Mouse (Mus musculus) midbrain, embryonic 14.5 days (tissue): ENCODE data around the gene Tcirg1. TPM values are rescaled to one million over a fixed set of nuclear protein-coding genes. Genes with fewer than 3 reads are reported as not detected.

ENCODE experiments used
- ATAC-seq: fragments of 200-750 bp; cut with Nextera tagmentation; 2 replicates; pipeline ENCODE4 v1.8.0; 2017; ENCODE audit warnings: moderate number of reproducible peaks, moderate library complexity; ENCODE audit not compliant: low FRiP score, low TSS enrichment
- DNase-seq: peaks from one replicate; pipeline ENCODE4 v3.0.0-alpha.2; 2015
- H3K27ac ChIP-seq: fragments of 300-500 bp; sonication (generic); replicated peaks from 2 replicates; pipeline ENCODE4 v1.5.1; 2014; ENCODE audit warnings: mild to moderate bottlenecking, low read depth, low read length, moderate library complexity
- H3K27me3 ChIP-seq: fragments of 300-500 bp; sonication (generic); 2 replicates; pipeline ENCODE4 v1.6.1; 2014; ENCODE audit warnings: low read length, control low read depth, mixed read lengths; ENCODE audit not compliant: control insufficient read depth, insufficient read depth
- H3K36me3 ChIP-seq: fragments of 300-500 bp; sonication (generic); 2 replicates; pipeline ENCODE4 v1.6.1; 2014; ENCODE audit warnings: low read length, control low read depth; ENCODE audit not compliant: control insufficient read depth, insufficient read depth
- H3K4me1 ChIP-seq: fragments of 300-500 bp; sonication (generic); 2 replicates; pipeline ENCODE4 v1.6.1; 2014; ENCODE audit warnings: mild to moderate bottlenecking, antibody characterized with exemption, low read length, control low read depth; ENCODE audit not compliant: control insufficient read depth, insufficient read depth
- H3K4me2 ChIP-seq: fragments of 300-500 bp; sonication (generic); 2 replicates; pipeline ENCODE4 v1.6.1; 2014; ENCODE audit warnings: mild to moderate bottlenecking, low read length, moderate library complexity
- H3K4me3 ChIP-seq: fragments of 300-500 bp; sonication (generic); replicated peaks from 2 replicates; pipeline ENCODE4 v1.5.1; 2014; ENCODE audit warnings: low read depth, low read length
- H3K9ac ChIP-seq: fragments of 300-500 bp; sonication (generic); replicated peaks from 2 replicates; pipeline ENCODE4 v1.6.1; 2014; ENCODE audit warnings: mild to moderate bottlenecking, low read length, moderate library complexity
- H3K9me3 ChIP-seq: fragments of 300-500 bp; sonication (generic); 2 replicates; pipeline ENCODE4 v1.6.1; 2016; ENCODE audit warnings: low read length, control low read depth, mixed read lengths; ENCODE audit not compliant: control insufficient read depth
- WGBS: fragments of 180-500 bp; shearing (Covaris S2); extraction: QIAGEN DNeasy Blood & Tissue Kit; methylation state at CpG from one replicate; pipeline ENCODE4 v1.1.7; 2014; 5-methylcytosine and 5-hydroxymethylcytosine counted together
- polyA plus RNA-seq: library from polyadenylated mRNA; unstranded; fragments of >200 nt; fragmentation: Nextera tagmentation; extraction: Ambion mirVana; gene quantifications from 2 replicates; pipeline ENCODE4 v1.2.1, GENCODE M21; 2014

Tcirg1 gene
- polyA plus RNA-seq, 1 experiment from 2014 or later = 11.0 TPM

- H3K36me3 ChIP-seq = no peaks in the 10 kb centered on the region
- H3K4me1 ChIP-seq = no peaks in the 10 kb centered on the region
- peak within 1 kb of the TSS; percentile 1; the same call in 1 of the 2 replicates for H3K9ac ChIP-seq
- H3K4me3 ChIP-seq = no peak within 1 kb of the TSS
- no peak within 1 kb of the TSS for H3K4me2 ChIP-seq
- ATAC-seq (no peak), DNase-seq (peak; percentile 57)
- H3K27ac ChIP-seq = peak within 1 kb of the TSS; percentile 17; the same call in 1 of the 2 replicates
- no peaks in the 10 kb centered on the region for H3K9me3 ChIP-seq
- H3K27me3 ChIP-seq = no peaks in the 10 kb centered on the region
- 69% methylated on average over 12 of the region's 12 CpGs for WGBS
These were observed 22.4 kb upstream of the Tcirg1 start, which contains the start of gene Aldh3b1 for GRCm38 (mm10) chr19:3929211-3929941. Aldh3b1 (minus strand) TSS chr19:3929808.

- Histone ChIP-seq H3K27me3 (no peaks in the 10 kb centered on the region), H3K27ac (no peak overlapping the region), H3K4me3 (no peak overlapping the region), H3K9ac (no peak overlapping the region), H3K4me2 (no peak overlapping the region), H3K9me3 (no peaks in the 10 kb centered on the region), H3K4me1 (no peaks in the 10 kb centered on the region), H3K36me3 (no peaks in the 10 kb centered on the region)
- ATAC-seq (no peak), DNase-seq (no peak)
- WGBS = 82% methylated on average over 4 of the region's 4 CpGs
These were observed 21.8 kb upstream of the Tcirg1 start for GRCm38 (mm10) chr19:3928779-3929178.

- no peaks in the 10 kb centered on the region for H3K9me3 ChIP-seq
- H3K36me3 ChIP-seq = no peaks in the 10 kb centered on the region
- 80% methylated on average over 4 of the region's 4 CpGs for WGBS
- H3K9ac ChIP-seq = no peak overlapping the region
- H3K4me3 ChIP-seq = no peak overlapping the region
- no peaks in the 10 kb centered on the region for H3K27me3 ChIP-seq
- ATAC-seq (no peak), DNase-seq (no peak)
- H3K27ac ChIP-seq = no peak overlapping the region
- H3K4me1 ChIP-seq = no peaks in the 10 kb centered on the region
- H3K4me2 ChIP-seq = no peak overlapping the region
These were observed 21.1 kb upstream of the Tcirg1 start for GRCm38 (mm10) chr19:3927989-3928388.

GRCm38 (mm10) chr19:3926685-3927084 lies 19.8 kb upstream of the Tcirg1 start:
- DNase-seq = no peak

GRCm38 (mm10) chr19:3926279-3926678 lies 19.3 kb upstream of the Tcirg1 start:
- no peak for DNase-seq
- H3K27me3 ChIP-seq = no peaks in the 10 kb centered on the region
- WGBS = 83% methylated on average over 3 of the region's 3 CpGs

More at GRCm38 (mm10) chr19:3926685-3927084, 19.8 kb upstream of the Tcirg1 start:
- Histone ChIP-seq H3K9ac (no peak overlapping the region), H3K36me3 (no peaks in the 10 kb centered on the region), H3K4me2 (no peak overlapping the region), H3K9me3 (no peaks in the 10 kb centered on the region), H3K4me1 (no peaks in the 10 kb centered on the region), H3K27ac (no peak overlapping the region), H3K27me3 (no peaks in the 10 kb centered on the region), H3K4me3 (no peak overlapping the region)
- no peak for ATAC-seq
- WGBS = 57% methylated on average over 6 of the region's 6 CpGs

GRCm38 (mm10) chr19:3925859-3926258 lies 18.9 kb upstream of the Tcirg1 start:
- Histone ChIP-seq H3K4me2 (no peak overlapping the region), H3K4me3 (no peak overlapping the region), H3K4me1 (no peaks in the 10 kb centered on the region), H3K27ac (no peak overlapping the region), H3K9me3 (no peaks in the 10 kb centered on the region), H3K27me3 (no peaks in the 10 kb centered on the region), H3K9ac (no peak overlapping the region), H3K36me3 (no peaks in the 10 kb centered on the region)
- 69% methylated on average over 6 of the region's 6 CpGs for WGBS
- DNase-seq (no peak), ATAC-seq (no peak)

More at GRCm38 (mm10) chr19:3926279-3926678, 19.3 kb upstream of the Tcirg1 start:
- Histone ChIP-seq H3K4me1 (no peaks in the 10 kb centered on the region), H3K4me2 (no peak overlapping the region), H3K36me3 (no peaks in the 10 kb centered on the region), H3K9me3 (no peaks in the 10 kb centered on the region), H3K4me3 (no peak overlapping the region), H3K9ac (no peak overlapping the region), H3K27ac (no peak overlapping the region)
- no peak for ATAC-seq

- no peaks in the 10 kb centered on the region for H3K9me3 ChIP-seq
- no peaks in the 10 kb centered on the region for H3K36me3 ChIP-seq
- no peak overlapping the region for H3K9ac ChIP-seq
- no peak overlapping the region for H3K27ac ChIP-seq
- H3K27me3 ChIP-seq = no peaks in the 10 kb centered on the region
- H3K4me2 ChIP-seq = no peak overlapping the region
- H3K4me1 ChIP-seq = no peaks in the 10 kb centered on the region
- no peak for ATAC-seq
- no peak overlapping the region for H3K4me3 ChIP-seq
- WGBS = 92% methylated on average over 7 of the region's 7 CpGs
- DNase-seq = no peak
These were observed 17.9 kb upstream of the Tcirg1 start for GRCm38 (mm10) chr19:3924868-3925267.

GRCm38 (mm10) chr19:3924190-3924589 lies 17.3 kb upstream of the Tcirg1 start:
- no peaks in the 10 kb centered on the region for H3K4me1 ChIP-seq
- DNase-seq (no peak), ATAC-seq (no peak)
- WGBS = 79% methylated on average over 8 of the region's 8 CpGs
- no peak overlapping the region for H3K4me2 ChIP-seq
- H3K36me3 ChIP-seq = no peaks in the 10 kb centered on the region
- no peaks in the 10 kb centered on the region for H3K27me3 ChIP-seq
- H3K9ac ChIP-seq = no peak overlapping the region
- no peak overlapping the region for H3K27ac ChIP-seq
- no peak overlapping the region for H3K4me3 ChIP-seq
- no peaks in the 10 kb centered on the region for H3K9me3 ChIP-seq

GRCm38 (mm10) chr19:3923586-3923985 lies 16.7 kb upstream of the Tcirg1 start:
- Histone ChIP-seq H3K9me3 (no peaks in the 10 kb centered on the region), H3K4me2 (no peak overlapping the region), H3K4me1 (no peaks in the 10 kb centered on the region), H3K27ac (no peak overlapping the region), H3K9ac (no peak overlapping the region), H3K27me3 (no peaks in the 10 kb centered on the region), H3K4me3 (no peak overlapping the region), H3K36me3 (no peaks in the 10 kb centered on the region)
- ATAC-seq = no peak
- DNase-seq = no peak
- WGBS = 56% methylated on average over 13 of the region's 13 CpGs
